In the genomic region with DNA sequence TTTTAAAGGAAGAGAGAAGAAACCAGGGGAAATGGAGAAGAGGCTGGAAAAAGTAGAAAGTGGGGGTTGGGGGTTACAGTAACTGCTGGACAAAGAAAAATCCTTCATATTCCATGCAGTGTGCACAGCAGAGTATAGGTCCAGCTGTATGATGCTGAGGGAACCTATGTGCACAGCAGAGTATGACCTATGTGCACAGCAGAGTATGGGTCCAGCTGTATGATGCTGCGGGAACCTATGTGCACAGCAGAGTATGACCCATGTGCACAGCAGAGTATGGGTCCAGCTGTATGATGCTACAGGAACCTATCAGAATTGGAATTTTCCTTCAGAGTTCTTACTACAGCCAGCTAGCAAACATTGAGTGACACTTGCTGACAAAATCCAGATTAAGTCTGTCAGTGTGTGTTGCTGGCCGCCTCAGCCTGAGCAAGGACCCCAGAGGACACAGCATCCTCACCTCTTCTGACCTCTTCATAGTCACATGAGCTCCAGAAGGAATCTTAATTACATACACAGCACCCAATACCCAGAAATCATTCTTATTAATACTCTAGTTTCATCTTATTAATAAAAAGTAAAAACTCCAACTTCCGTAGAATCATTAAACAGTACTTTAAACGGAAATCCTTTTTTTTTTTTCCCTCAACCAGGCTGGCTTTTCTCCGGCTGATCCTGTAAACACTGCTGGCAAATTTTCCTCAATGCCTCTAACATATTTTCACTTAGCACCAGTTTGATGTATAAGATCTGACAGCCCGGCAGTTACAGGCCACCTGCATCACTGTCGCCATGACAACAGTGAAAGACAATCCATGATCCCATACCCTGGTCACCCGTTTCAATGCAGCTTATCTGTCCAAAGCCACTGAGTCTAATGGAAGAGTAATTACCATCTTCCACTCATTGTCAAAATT, we compare ENCODE assay signal across 12 mouse cellular contexts. TPM values are rescaled to one million over a fixed set of nuclear protein-coding genes. Genes with fewer than 3 reads are reported as not detected.
DNase-seq lines count a peak whose midpoint lies in the region; ATAC-seq and TF ChIP-seq lines count a peak whose summit lies in the region.
"Had no signal": no experiment of that assay in that cellular context is flagged by ENCODE, and none has a peak within 500 bp of the region (broad histone marks: within the 10 kb centered on the region; RNA-seq: fewer than 3 reads in every experiment).

No protein-coding gene starts in this region.

- ATAC-seq in monocyte, adult 5-6 weeks (replicated peaks; ENCODE audit: insufficient number of reproducible peaks, low FRiP score, low TSS enrichment, poor library complexity, severe bottlenecking) = no peak
- ATAC-seq: inflammation-experienced regulatory T-cells, adult 6 months had no signal

- no peak for TF ChIP-seq POLR2A in CH12.LX (IDR thresholded peaks at IDR 0.05; ENCODE audit: low read depth, low read length)

- TF ChIP-seq RAD21 in CH12.LX (IDR thresholded peaks at IDR 0.05; ENCODE audit: low read depth, low read length) = no peak

- in situ Hi-C loops in CH12.LX (cut with MboI; ENCODE audit: low pct_ligation_motif_present, low pct_unique_long_range_greater_than_20kb, low sequenced_read_pairs) = no loop called here

- no peak for TF ChIP-seq CTCF in CH12.LX (conservative IDR thresholded peaks at IDR 0.05 in 1 of 2, IDR thresholded peaks at IDR 0.05 in 1 of 2; ENCODE audit: low read depth in 2 of 2, low read length in 2 of 2)

- no peaks in the 10 kb centered on the region for H3K27me3 ChIP-seq in CH12.LX (replicated peaks)
- no peaks in the 10 kb centered on the region for H3K27me3 ChIP-seq in forebrain, embryonic 10.5 days (ENCODE audit: poor library complexity, severe bottlenecking)
- no peaks in the 10 kb centered on the region for H3K27me3 ChIP-seq in limb, embryonic 10.5 days (ENCODE audit: low read depth, poor library complexity, severe bottlenecking)
- H3K27me3 ChIP-seq: embryonic facial prominence, embryonic 15.5 days; liver, embryonic 15.5 days had no signal

- no peaks in the 10 kb centered on the region for H3K36me3 ChIP-seq in CH12.LX (replicated peaks in 1 of 2; ENCODE audit: control insufficient read depth in 1 of 2, insufficient read depth in 1 of 2, low read length in 1 of 2)
- no peaks in the 10 kb centered on the region for H3K36me3 ChIP-seq in forebrain, embryonic 10.5 days (replicated peaks)
- H3K36me3 ChIP-seq in limb, embryonic 10.5 days = no peaks in the 10 kb centered on the region
- H3K36me3 ChIP-seq: embryonic facial prominence, embryonic 15.5 days; G1E; liver, embryonic 15.5 days had no signal

- no peak for TF ChIP-seq EP300 in CH12.LX (IDR thresholded peaks at IDR 0.05; ENCODE audit: low read length)

- DNase-seq in CH12.LX (ENCODE audit: extremely low read depth) = no peak
- peak; percentile 81 for DNase-seq in Muller cell, postnatal 12 days (ENCODE audit: inconsistent ontology term)
- DNase-seq in forebrain, embryonic 10.5 days (ENCODE audit: extremely low spot score, low spot score) = no peak
- peak; percentile 68 for DNase-seq in mesoderm, embryonic 11.5 days (ENCODE audit: low read depth, low spot score)
- DNase-seq in thymus, adult 18-20 months = no peak
- DNase-seq in limb, embryonic 10.5 days (ENCODE audit: low spot score) = no peak
- no peak for DNase-seq in right cerebral cortex, adult 2 months (ENCODE audit: low spot score in 2 of 2)

- no peak overlapping the region for H3K27ac ChIP-seq in CH12.LX (ENCODE audit: insufficient read depth, low read depth)
- peak overlapping the region; percentile 27; the same call in 1 of the 2 replicates for H3K27ac ChIP-seq in forebrain, embryonic 10.5 days
- H3K27ac ChIP-seq in limb, embryonic 10.5 days = no peak overlapping the region
- H3K27ac ChIP-seq: embryonic facial prominence, embryonic 15.5 days; liver, embryonic 15.5 days had no signal

- H3K4me1 ChIP-seq in CH12.LX (ENCODE audit: control insufficient read depth in 1 of 2, insufficient read depth in 2 of 2) = peaks cover 12 to 19% of the 10 kb centered on the region in 2 experiments
- H3K4me1 ChIP-seq in forebrain, embryonic 10.5 days = peaks cover 62% of the 10 kb centered on the region
- peaks cover 56% of the 10 kb centered on the region for H3K4me1 ChIP-seq in limb, embryonic 10.5 days
- H3K4me1 ChIP-seq: embryonic facial prominence, embryonic 15.5 days had no signal

- H3K4me2 ChIP-seq in CH12.LX (ENCODE audit: insufficient read depth, low read depth, poor library complexity, severe bottlenecking) = 0 out of 2 replicates have a peak overlapping the region, but pooled peaks have one; percentile 22
- H3K4me2 ChIP-seq: embryonic facial prominence, embryonic 15.5 days; liver, embryonic 15.5 days had no signal

- WGBS in forebrain, embryonic 10.5 days = 51% methylated on average over 8 of the region's 8 CpGs
- 66% methylated on average over 8 of the region's 8 CpGs for WGBS in limb, embryonic 10.5 days

- H3K4me3 ChIP-seq in CH12.LX (replicated peaks in 1 of 3; ENCODE audit: low read depth in 2 of 3, low read length in 2 of 3, poor library complexity in 1 of 3) = no peak overlapping the region
- no peak overlapping the region for H3K4me3 ChIP-seq in forebrain, embryonic 10.5 days
- no peak overlapping the region for H3K4me3 ChIP-seq in limb, embryonic 10.5 days
- H3K4me3 ChIP-seq: embryonic facial prominence, embryonic 15.5 days; liver, embryonic 15.5 days had no signal

- no peak overlapping the region for H3K9ac ChIP-seq in CH12.LX (ENCODE audit: insufficient read depth, low read depth)
- H3K9ac ChIP-seq: embryonic facial prominence, embryonic 15.5 days; liver, embryonic 15.5 days had no signal

- no peaks in the 10 kb centered on the region for H3K9me3 ChIP-seq in CH12.LX (replicated peaks; ENCODE audit: low read length)
- no peaks in the 10 kb centered on the region for H3K9me3 ChIP-seq in forebrain, embryonic 10.5 days
- H3K9me3 ChIP-seq in limb, embryonic 10.5 days (replicated peaks) = no peaks in the 10 kb centered on the region
- H3K9me3 ChIP-seq: embryonic facial prominence, embryonic 15.5 days; G1E; liver, embryonic 15.5 days had no signal

- H3K79me2 ChIP-seq in CH12.LX (replicated peaks; ENCODE audit: control insufficient read depth, extremely low read depth, insufficient read depth, poor library complexity, severe bottlenecking) = no peaks in the 10 kb centered on the region

- dilution Hi-C loops in CH12.LX (cut with MboI; ENCODE audit: extremely low pct_ligation_motif_present, extremely low pct_unique_long_range_greater_than_20kb, low sequenced_read_pairs) = no loop called here

TF ChIP-seq in CH12.LX, 34 proteins besides CTCF, POLR2A, EP300 and RAD21:
- TF ChIP-seq NELFE (IDR thresholded peaks at IDR 0.05; ENCODE audit: low read depth, low read length) (no peak), MEF2A (IDR thresholded peaks at IDR 0.05; ENCODE audit: borderline replicate concordance, low read depth, low read length) (no peak), UBTF (IDR thresholded peaks at IDR 0.05; ENCODE audit: low read depth, low read length) (no peak), ZC3H11A (IDR thresholded peaks at IDR 0.05; ENCODE audit: low read depth, low read length) (no peak), POLR2AphosphoS2 (IDR thresholded peaks at IDR 0.05; ENCODE audit: low read depth, low read length) (no peak), PAX5 (IDR thresholded peaks at IDR 0.05; ENCODE audit: low read length) (no peak), CHD2 (IDR thresholded peaks at IDR 0.05; ENCODE audit: low read length) (no peak), USF2 (conservative IDR thresholded peaks at IDR 0.05; ENCODE audit: low read depth, low read length) (no peak), CHD1 (IDR thresholded peaks at IDR 0.05; ENCODE audit: low read depth, low read length) (no peak), MYC (IDR thresholded peaks at IDR 0.05; ENCODE audit: low read depth, low read length) (no peak), MAFK (IDR thresholded peaks at IDR 0.05; ENCODE audit: insufficient replicate concordance, low read length) (no peak), GABPA (IDR thresholded peaks at IDR 0.05; ENCODE audit: insufficient replicate concordance, low read depth, low read length) (no peak), JUND (conservative IDR thresholded peaks at IDR 0.05; ENCODE audit: low read depth, low read length) (no peak), MAX (IDR thresholded peaks at IDR 0.05; ENCODE audit: low read length) (no peak), MXI1 (IDR thresholded peaks at IDR 0.05; ENCODE audit: low read depth, low read length) (no peak), USF1 (IDR thresholded peaks at IDR 0.05; ENCODE audit: low read depth, low read length) (no peak), KAT2A (IDR thresholded peaks at IDR 0.05; ENCODE audit: insufficient replicate concordance, low read length) (no peak), ZNF384 (IDR thresholded peaks at IDR 0.05; ENCODE audit: low read depth, low read length) (no peak), MAZ (IDR thresholded peaks at IDR 0.05; ENCODE audit: low read depth, low read length) (no peak), HCFC1 (IDR thresholded peaks at IDR 0.05; ENCODE audit: low read depth, low read length) (no peak)
TF ChIP-seq in CH12.LX: peak in this region for 0.

RNA-seq across cellular contexts. Expression of gene Maml3, which starts 43.1 kb away (rescaled TPM):
- 0.88 and 0.98 TPM in 2 replicates for total RNA-seq in CH12.LX (2012; rRNA removed)
- 0.78 and 0.81 TPM in 2 replicates for total RNA-seq in CH12.LX (2014; rRNA removed)
- polyA plus RNA-seq in CH12.LX (2012; ENCODE audit: insufficient read length, low read depth) = 1.4 and 1.8 TPM in 2 replicates
- 5.6 TPM in 2 replicates for polyA plus RNA-seq in forebrain, embryonic 10.5 days (2016; fragmentation: Nextera tagmentation; extraction: Ambion mirVana)
- 5.8 to 12.7 TPM (median 8.5 TPM) in 3 replicates for total RNA-seq in monocyte, adult 5-6 weeks (2017)
- polyA plus RNA-seq in limb, embryonic 10.5 days (2016; fragmentation: Nextera tagmentation; extraction: Ambion mirVana) = 4.3 and 4.7 TPM in 2 replicates

Comparison
In these comparisons a context has a peak if more than half of its experiments do, and no peak if none do; other contexts are left out.
1. DNase-seq: peak in Muller cell, postnatal 12 days (single experiment) and mesoderm, embryonic 11.5 days (single experiment); none in CH12.LX (single experiment), forebrain, embryonic 10.5 days (single experiment), thymus, adult 18-20 months (0 of 2), limb, embryonic 10.5 days (single experiment) and right cerebral cortex, adult 2 months (0 of 2).